Mouse (Mus musculus): ENCODE results near the gene Lmo3.

DNA sequence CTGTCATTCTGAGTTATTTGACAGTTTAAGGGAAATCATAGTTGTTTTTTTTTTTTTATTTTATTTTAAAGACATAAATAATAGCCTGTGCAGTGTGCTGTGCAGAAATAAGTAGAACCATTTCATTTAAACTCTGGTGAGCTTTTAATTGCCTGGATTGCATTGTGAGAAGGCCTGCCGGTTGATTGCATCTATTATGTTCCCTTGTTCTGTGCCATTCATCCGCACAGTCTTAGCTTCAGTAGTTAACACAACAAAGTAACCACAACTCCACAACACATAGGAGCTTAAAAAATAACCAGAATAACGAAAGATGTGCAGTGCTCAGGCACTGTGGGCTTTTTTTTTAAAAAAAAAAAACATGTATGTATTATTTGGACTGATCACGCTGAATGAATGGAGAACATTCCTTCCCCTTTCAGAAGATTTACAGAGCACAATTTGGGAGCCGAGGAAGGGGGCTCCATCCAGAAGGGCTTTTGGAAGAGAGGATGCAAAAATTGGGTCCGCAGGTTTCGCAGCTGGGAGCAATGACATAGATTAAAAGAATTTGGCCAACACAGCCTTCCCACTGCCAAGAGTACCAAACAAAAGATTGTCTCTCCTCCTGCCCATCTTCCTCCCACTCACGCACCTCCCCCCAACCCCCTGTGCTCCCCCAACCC lies 161.8 kb downstream of the Lmo3 start:
- TF ChIP-seq POLR2A (IDR thresholded peaks at IDR 0.05; ENCODE audit: low read depth, low read length) = no peak
- no peak for TF ChIP-seq CTCF (conservative IDR thresholded peaks at IDR 0.05; ENCODE audit: insufficient read depth, insufficient read length, low read depth, low read length)
